Mouse (Mus musculus) embryonic fibroblast, embryonic 13.5 days (primary cell): ENCODE measurements around the gene Farsa. TPM values are rescaled to one million over a fixed set of nuclear protein-coding genes. Genes with fewer than 3 reads are reported as not detected.

ENCODE experiments used
- H3K27ac ChIP-seq: 2 replicates; pipeline ENCODE4 v1.5.1; 2012; ENCODE audit warnings: low read length, control low read depth, inconsistent platforms; ENCODE audit not compliant: insufficient read depth
- H3K4me1 ChIP-seq: 2 replicates; pipeline ENCODE4 v1.6.1; 2011; ENCODE audit warnings: low read length; ENCODE audit not compliant: control insufficient read depth, insufficient read depth
- H3K4me3 ChIP-seq: 2 replicates; pipeline ENCODE4 v1.5.1; 2011; ENCODE audit warnings: mild to moderate bottlenecking, control low read depth, low read length; ENCODE audit not compliant: insufficient read depth
- CTCF ChIP-seq: IDR thresholded peaks from 2 replicates; pipeline ENCODE4 v1.5.1; 2011; ENCODE audit warnings: mild to moderate bottlenecking, control low read depth, low read length, moderate library complexity, borderline replicate concordance; ENCODE audit not compliant: insufficient read depth
- POLR2A ChIP-seq: IDR thresholded peaks from 2 replicates; pipeline ENCODE4 v1.6.1; 2011; ENCODE audit warnings: low read depth, mild to moderate bottlenecking, control low read depth, low read length, moderate library complexity
- polyA plus RNA-seq: library from polyadenylated mRNA; stranded (reverse); fragments of >200 nt; gene quantifications from 2 replicates; pipeline ENCODE4 v1.2.4, GENCODE M21; 2011; ENCODE audit warnings: low read depth; ENCODE audit not compliant: missing spikeins, insufficient read length

Farsa gene
- polyA plus RNA-seq, 1 experiment: 43.5 TPM

DNA sequence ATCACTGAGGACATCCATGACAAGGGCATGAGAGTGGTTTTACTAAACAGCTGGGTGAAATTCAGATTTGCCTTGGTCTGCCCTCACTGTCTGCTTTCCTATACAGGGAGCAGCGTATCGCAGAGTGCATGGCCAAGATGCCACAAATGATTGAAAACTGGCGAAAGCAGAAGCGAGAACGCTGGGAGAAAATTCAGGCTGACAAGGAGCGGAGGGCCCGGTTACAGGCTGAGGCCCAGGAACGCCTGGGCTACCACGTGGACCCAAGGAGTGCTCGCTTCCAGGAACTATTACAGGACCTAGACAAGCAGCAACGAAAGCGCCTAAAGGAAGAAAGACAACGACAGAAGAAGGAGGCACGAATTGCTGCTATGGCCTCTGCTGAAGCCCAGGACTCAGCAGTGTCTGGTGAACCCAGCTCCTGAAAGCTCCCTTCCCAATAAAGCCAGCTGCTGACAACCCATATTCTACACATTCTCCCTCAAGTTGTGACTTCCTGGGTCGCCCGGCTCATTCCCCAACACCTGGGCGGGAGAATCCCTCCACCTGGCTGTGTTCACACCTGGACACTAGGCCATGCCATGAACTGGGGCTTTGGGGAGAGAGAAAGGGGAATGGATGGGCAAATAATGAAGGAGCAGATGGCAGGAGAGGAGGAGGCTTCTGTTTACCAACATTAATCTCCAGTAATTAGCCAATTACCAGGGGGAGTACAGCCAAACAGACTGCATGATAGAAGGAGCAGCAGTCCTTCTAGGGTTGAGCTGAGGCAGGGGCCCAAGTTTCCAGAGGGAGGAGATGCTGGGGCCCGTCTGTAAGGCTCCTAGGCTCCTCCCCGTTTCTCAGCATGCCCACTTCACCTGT, 22.6 kb upstream of the Farsa start:
- TF ChIP-seq POLR2A (no peak), CTCF (no peak)
- Histone ChIP-seq H3K4me1 (no peaks in the 10 kb centered on the region; the same call in 1 of the 2 replicates), H3K27ac (no peak overlapping the region), H3K4me3 (no peak overlapping the region)

DNA sequence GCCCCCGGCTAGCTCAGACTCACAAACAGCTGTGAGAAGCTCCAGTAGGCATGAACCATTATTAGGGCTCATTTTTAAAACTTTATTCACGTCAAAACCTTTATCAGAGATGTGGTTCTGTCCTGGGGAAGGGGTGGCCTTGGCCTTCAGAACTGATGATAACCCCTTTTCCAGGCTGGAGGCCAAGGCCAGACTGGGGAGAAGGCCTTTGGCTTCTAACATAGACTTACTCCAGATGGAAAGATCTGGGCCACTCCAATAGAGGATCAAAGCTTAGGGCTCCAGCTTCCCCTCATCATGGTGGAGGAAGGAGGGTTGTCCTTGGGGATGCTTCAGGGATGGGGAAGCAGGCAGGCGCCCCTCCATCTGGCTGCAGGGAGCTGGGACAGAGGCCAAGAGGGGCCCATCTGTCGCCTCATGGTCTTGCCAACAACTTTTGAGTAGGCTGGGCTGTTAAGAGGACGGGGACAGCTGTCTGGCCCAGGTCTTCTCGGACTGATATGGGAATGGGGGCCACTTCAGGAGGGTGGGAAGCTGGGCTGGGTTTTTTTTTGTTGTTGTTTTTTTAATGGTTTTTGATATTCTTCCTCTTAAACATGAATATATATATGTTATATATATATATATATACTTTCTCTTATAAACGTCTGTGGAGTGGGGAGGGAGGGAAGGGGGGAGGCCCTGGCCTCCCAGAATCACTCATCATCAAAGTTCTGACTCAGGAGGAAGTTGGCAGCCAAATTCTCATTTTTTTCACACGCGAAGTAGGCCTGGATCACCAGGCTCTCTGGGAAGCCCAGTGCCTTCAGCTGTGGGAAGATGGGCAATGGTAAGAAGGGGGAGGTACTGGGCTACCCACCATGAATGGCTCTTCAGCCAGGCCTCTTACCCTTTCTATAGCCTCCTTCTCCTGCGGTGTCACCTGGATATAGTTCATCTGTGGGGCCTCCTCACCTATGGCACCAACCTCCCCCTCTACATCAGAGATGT, 21.6 kb upstream of the Farsa start:
- Histone ChIP-seq H3K27ac (no peak overlapping the region), H3K4me1 (no peaks in the 10 kb centered on the region; the same call in 1 of the 2 replicates), H3K4me3 (no peak overlapping the region)
- TF ChIP-seq CTCF (no peak), POLR2A (no peak)

GRCm38 (mm10) chr8:84837149-84837911, 19.5 kb upstream of the Farsa start:
- H3K4me1 ChIP-seq: no peaks in the 10 kb centered on the region; the same call in 1 of the 2 replicates
- no peak for TF ChIP-seq CTCF
- TF ChIP-seq POLR2A: no peak
- no peak overlapping the region for H3K4me3 ChIP-seq
- H3K27ac ChIP-seq: no peak overlapping the region

DNA sequence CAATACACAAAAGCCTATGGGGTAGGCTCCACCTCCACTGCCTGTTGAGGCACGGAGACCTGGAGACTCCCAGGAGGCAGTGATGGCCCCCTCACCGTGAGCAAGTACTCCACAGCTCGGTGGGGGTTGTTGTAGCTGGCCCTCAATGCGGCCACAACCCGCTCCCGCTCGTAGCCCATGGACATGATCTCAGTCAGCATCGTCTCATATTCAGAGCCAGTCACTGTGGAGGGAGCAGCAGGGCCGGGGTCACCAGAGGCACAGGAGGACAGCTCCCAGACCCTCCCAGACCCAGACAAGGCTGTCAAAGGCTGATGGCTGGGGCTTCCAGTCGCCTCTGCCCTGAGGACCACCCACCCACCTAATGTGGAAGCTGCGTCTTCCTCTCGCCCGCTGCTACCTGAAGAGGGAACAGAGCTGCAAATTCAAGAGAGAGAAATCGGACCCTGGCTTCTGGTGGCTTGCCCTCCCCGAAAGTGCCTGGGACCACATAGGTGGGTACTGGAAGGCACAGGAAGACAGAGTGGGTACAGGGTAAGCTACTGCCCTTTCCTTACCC, 18.8 kb upstream of the Farsa start:
- no peak overlapping the region for H3K27ac ChIP-seq
- TF ChIP-seq CTCF: no peak
- TF ChIP-seq POLR2A: 0 out of 2 replicates have a peak, but pooled peaks have one; percentile 11
- no peak overlapping the region for H3K4me3 ChIP-seq
- H3K4me1 ChIP-seq: no peaks in the 10 kb centered on the region; the same call in 1 of the 2 replicates

DNA sequence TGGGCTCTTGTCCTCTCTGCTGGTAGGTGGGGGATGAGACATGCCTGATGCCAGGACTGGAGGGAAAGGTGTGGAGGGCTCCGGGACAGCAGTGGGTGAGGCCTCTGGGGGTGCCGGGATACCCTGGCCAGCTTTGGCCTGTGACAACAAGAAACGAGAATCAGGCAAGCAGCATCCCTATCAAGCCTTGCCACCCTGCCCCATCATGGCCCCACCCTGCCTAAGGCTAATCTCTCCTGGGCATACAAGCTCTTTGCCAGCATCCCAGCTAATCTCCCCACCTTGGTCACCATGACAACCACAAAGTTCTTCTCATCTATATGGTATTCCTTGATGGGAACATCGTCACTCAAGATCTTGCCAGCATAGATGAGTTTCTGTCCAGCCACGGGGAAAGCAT, 18.3 kb upstream of the Farsa start:
- TF ChIP-seq CTCF (no peak), POLR2A (no peak)
- Histone ChIP-seq H3K27ac (no peak overlapping the region), H3K4me3 (no peak overlapping the region), H3K4me1 (no peaks in the 10 kb centered on the region; the same call in 1 of the 2 replicates)

- Histone ChIP-seq H3K4me3 (peak overlapping the region; percentile 77), H3K27ac (peak overlapping the region; percentile 64; the same call in 1 of the 2 replicates), H3K4me1 (no peaks in the 10 kb centered on the region; the same call in 1 of the 2 replicates)
- TF ChIP-seq POLR2A: no peak
- TF ChIP-seq CTCF: no peak
Observed at GRCm38 (mm10) chr8:84839411-84839810, 17.4 kb upstream of the Farsa start.

DNA sequence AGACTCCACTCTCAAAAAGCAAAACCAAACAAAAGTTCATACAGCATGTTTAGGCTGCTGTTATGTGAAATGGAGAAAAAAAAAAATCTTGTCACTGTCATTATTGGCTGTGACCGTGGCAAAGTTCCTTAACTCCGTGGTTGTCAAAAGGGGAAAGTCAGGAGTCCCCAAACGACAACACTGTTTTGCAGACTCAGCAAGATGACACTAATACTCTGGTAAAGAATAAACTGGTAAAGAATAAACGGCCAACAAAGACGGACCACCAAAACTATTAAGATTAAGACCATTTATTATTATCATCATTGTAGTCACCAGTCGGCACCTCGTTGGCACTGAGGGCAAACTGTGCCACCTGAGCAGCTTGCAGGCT, 16.9 kb upstream of the Farsa start:
- peak overlapping the region; percentile 64 for H3K27ac ChIP-seq
- H3K4me1 ChIP-seq: no peaks in the 10 kb centered on the region; the same call in none of the 2 replicates
- peak overlapping the region; percentile 77 for H3K4me3 ChIP-seq
- TF ChIP-seq CTCF (no peak), POLR2A (no peak; the same call in 1 of the 2 replicates)

GRCm38 (mm10) chr8:84840248-84840999, 16.4 kb upstream of the Farsa start, which contains the start of gene Rad23a:
Rad23a (minus strand) TSS chr8:84840665.
- H3K4me1 ChIP-seq: no peaks in the 10 kb centered on the region; the same call in none of the 2 replicates
- H3K4me3 ChIP-seq: peak within 1 kb of the TSS; percentile 77
- TF ChIP-seq POLR2A (peak; percentile 92), CTCF (no peak)
- peak within 1 kb of the TSS; percentile 64 for H3K27ac ChIP-seq
